Mouse (Mus musculus): ENCODE data around the gene Gm9125.
"Not testable (repeated sequence)": the region's sequence is repeated elsewhere in the genome, so short reads cannot be mapped to it uniquely, and the experiment has no call there.

Gm9125 gene

DNA sequence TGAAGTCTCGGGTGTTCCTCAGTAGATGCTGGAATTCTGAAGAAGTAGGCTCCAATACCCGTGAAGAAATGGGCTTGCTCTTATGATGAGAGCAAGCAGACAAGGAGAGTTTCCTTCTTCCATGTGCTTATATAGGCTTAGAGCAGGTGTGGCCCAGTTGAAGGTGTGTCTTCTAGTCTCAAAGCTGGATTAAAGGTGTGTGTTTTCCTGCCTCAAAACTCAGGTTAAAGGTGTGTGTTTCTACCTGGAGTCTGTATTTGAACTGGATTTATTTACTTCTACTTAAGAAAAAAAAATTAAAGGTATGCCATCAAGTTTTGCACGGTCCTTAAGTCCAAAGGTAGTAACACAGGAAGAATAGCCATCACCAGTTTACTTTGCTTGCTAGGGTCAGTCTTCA lies at the start of gene Gm9125:
TSS of gene Gm9125 (minus strand) at position 101 of the 400 bp plus-strand sequence.
- not testable (repeated sequence) for DNase-seq

DNA sequence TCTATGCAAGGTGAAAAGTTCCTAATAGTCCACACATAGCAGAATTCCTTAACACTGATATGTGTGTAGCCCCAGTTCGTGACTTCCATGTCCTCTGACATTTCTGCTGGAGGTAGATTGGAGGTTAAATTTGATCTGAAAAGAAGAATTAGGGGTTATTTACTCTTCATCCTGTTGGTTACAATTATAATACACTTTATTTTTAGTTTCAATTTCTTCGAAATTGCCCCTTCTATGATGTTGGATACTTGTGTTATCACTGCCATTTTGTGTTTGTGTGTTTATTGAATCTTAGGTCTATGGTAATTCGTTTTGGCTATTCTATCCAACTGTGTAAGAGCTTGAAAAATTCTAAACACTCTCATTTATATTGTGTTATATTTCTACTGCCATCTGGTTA lies 17.9 kb upstream of the Gm9125 start, which contains the start of gene Gm10697:
TSS of gene Gm10697 (minus strand) at position 101 of the 400 bp plus-strand sequence.
- DNase-seq, result not testable (repeated sequence)

DNA sequence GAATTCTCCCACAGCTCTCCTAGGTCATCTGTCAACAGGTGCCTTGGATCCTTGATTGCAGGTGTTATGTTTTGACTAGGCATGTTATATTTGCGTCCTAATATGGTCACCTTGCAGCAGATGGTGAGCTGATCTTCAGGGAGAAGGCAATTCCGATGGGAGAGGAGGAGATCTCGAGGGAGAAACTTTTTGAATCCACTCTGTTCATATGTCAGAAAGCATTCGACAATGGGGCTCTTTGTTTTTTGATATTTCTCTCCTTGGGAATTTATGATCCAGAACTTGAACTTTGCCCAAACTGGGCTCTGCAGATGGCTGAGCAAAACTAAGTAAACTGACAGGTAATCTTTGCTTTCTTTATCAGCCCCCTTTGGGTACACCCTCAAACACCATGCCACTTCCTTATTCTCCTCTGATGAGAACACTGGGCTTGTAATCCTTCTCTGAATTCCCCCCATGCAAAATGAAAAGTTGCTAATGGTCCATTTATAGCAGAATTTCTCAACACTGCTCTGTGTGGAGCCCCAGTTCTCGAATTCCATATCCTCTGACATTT lies 5.0 kb downstream of the Gm9125 start:
- not testable (repeated sequence) for DNase-seq

DNA sequence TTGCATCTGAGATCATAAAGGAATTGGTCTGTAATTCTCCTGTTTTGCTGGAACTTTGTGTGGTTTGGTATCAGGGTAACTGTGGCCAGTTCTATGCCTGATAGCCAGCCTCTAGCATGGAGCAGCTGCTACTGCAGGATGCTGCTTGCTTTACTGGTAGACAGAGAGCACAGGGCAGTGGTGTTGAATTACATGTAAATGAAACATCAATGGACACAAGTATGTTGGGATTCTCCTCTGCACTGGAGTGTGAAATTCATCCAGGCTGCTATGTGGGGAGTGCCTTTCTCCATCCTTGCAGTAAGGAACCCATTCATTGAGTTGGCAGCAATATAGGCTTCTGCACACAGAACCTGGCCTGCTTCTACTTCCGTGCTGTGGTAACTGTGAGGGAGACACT lies 16.4 kb downstream of the Gm9125 start:
- DNase-seq, result not testable (repeated sequence)

DNA sequence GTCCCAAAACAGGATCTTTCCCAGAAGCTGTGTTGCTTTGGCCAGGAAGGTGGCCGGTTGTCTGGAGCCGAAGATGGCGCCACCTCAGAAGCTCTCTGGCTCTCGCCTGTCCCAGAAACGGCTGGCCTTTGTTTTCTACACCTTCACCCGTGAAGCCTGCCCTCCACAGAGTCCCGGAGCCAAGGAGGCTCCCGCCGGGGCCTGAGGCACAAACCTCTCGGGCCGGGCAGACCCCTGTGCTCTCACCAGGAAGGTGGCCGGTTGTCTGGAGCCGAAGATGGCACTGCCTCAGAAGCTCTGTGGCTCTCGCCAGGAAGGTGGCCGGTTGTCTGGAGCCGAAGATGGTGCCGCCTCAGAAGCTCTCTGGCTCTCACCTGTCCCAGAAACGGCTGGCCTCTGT lies 20.3 kb downstream of the Gm9125 start:
- not testable (repeated sequence) for DNase-seq
